Mouse (Mus musculus) liver, embryonic 16.5 days (tissue): Measurements from ENCODE around the gene Rnf135. TPM values are rescaled to one million over a fixed set of nuclear protein-coding genes. Genes with fewer than 3 reads are reported as not detected.

Experiments used
- ATAC-seq: fragments of 200-750 bp; cut with Nextera tagmentation; 2 replicates; pipeline ENCODE4 v1.8.0; 2017; ENCODE audit warnings: low read depth, mild to moderate bottlenecking, moderate number of reproducible peaks, moderate library complexity
- H3K27ac ChIP-seq: fragments of 300-500 bp; sonication (generic); 2 replicates; pipeline ENCODE4 v1.5.1; 2014; ENCODE audit warnings: mild to moderate bottlenecking, low read length
- H3K27me3 ChIP-seq: fragments of 300-500 bp; sonication (generic); 2 replicates; pipeline ENCODE4 v1.6.1; 2014; ENCODE audit warnings: low read depth, low read length, mixed read lengths; ENCODE audit not compliant: control insufficient read depth, insufficient read depth
- H3K36me3 ChIP-seq: fragments of 300-500 bp; sonication (generic); 2 replicates; pipeline ENCODE4 v1.6.1; 2014; ENCODE audit warnings: mild to moderate bottlenecking; ENCODE audit not compliant: control insufficient read depth, insufficient read depth
- H3K4me1 ChIP-seq: fragments of 300-500 bp; sonication (generic); 2 replicates; pipeline ENCODE4 v1.6.1; 2014; ENCODE audit warnings: low read depth, low read length, mixed read lengths; ENCODE audit not compliant: control insufficient read depth
- H3K4me2 ChIP-seq: fragments of 300-500 bp; sonication (generic); 2 replicates; pipeline ENCODE4 v1.6.1; 2014; ENCODE audit warnings: low read depth, low read length, mixed read lengths
- H3K4me3 ChIP-seq: fragments of 300-500 bp; sonication (generic); 2 replicates; pipeline ENCODE4 v1.5.1; 2014; ENCODE audit warnings: low read depth, mild to moderate bottlenecking, low read length
- H3K9ac ChIP-seq: fragments of 300-500 bp; sonication (generic); 2 replicates; pipeline ENCODE4 v1.6.1; 2014; ENCODE audit warnings: low read depth, low read length
- H3K9me3 ChIP-seq: fragments of 300-500 bp; sonication (generic); replicated peaks from 2 replicates; pipeline ENCODE4 v1.6.1; 2016; ENCODE audit warnings: low read length; ENCODE audit not compliant: control insufficient read depth
- WGBS: fragments of 180-500 bp; shearing (Covaris S2); extraction: QIAGEN DNeasy Blood & Tissue Kit; methylation state at CpG from one replicate; pipeline ENCODE4 v1.1.7; 2014; ENCODE audit not compliant: insufficient replicate concordance; 5-methylcytosine and 5-hydroxymethylcytosine counted together
- polyA plus RNA-seq: library from polyadenylated mRNA; unstranded; fragments of >200 nt; fragmentation: Nextera tagmentation; extraction: Ambion mirVana; gene quantifications from 2 replicates; pipeline ENCODE4 v1.2.1, GENCODE M21; 2015

Gene Rnf135
- polyA plus RNA-seq, 1 experiment from 2014 or later, result 5.4 TPM

- Histone ChIP-seq H3K4me2 (no peak overlapping the region), H3K9me3 (no peaks in the 10 kb centered on the region), H3K4me3 (no peak overlapping the region), H3K27me3 (no peaks in the 10 kb centered on the region), H3K36me3 (peaks cover 4% of the 10 kb centered on the region), H3K9ac (no peak overlapping the region), H3K4me1 (no peaks in the 10 kb centered on the region), H3K27ac (no peak overlapping the region)
- WGBS, result 75% methylated on average over 3 of the region's 3 CpGs
- no peak for ATAC-seq
Observed at GRCm38 (mm10) chr11:80237278-80237677, 53.6 kb downstream of the Rnf135 start.

- no peak overlapping the region for H3K9ac ChIP-seq
- H3K4me1 ChIP-seq, result no peaks in the 10 kb centered on the region
- H3K36me3 ChIP-seq, result peaks cover 11% of the 10 kb centered on the region
- H3K27ac ChIP-seq, result no peak overlapping the region
- H3K4me3 ChIP-seq, result no peak overlapping the region
- no peak for ATAC-seq
- WGBS, result 76% methylated on average over 4 of the region's 4 CpGs
- no peak overlapping the region for H3K4me2 ChIP-seq
- H3K9me3 ChIP-seq, result no peaks in the 10 kb centered on the region
- no peaks in the 10 kb centered on the region for H3K27me3 ChIP-seq
Observed at GRCm38 (mm10) chr11:80238306-80238705, 54.7 kb downstream of the Rnf135 start.

GRCm38 (mm10) chr11:80247026-80247425 is 63.4 kb downstream of the Rnf135 start:
- H3K4me3 ChIP-seq, result no peak overlapping the region
- H3K27me3 ChIP-seq, result no peaks in the 10 kb centered on the region
- no peak for ATAC-seq
- H3K9me3 ChIP-seq, result no peaks in the 10 kb centered on the region
- no peaks in the 10 kb centered on the region for H3K4me1 ChIP-seq
- H3K27ac ChIP-seq, result no peak overlapping the region
- peaks cover 22% of the 10 kb centered on the region for H3K36me3 ChIP-seq
- H3K9ac ChIP-seq, result no peak overlapping the region
- no peak overlapping the region for H3K4me2 ChIP-seq

GRCm38 (mm10) chr11:80248531-80248930 is 64.9 kb downstream of the Rnf135 start:
- no peak overlapping the region for H3K4me3 ChIP-seq
- H3K27ac ChIP-seq, result no peak overlapping the region

More at GRCm38 (mm10) chr11:80248531-80248930, 64.9 kb downstream of the Rnf135 start:
- WGBS, result 81% methylated on average over 3 of the region's 3 CpGs
- no peaks in the 10 kb centered on the region for H3K27me3 ChIP-seq
- no peaks in the 10 kb centered on the region for H3K9me3 ChIP-seq
- no peak overlapping the region for H3K9ac ChIP-seq
- H3K4me2 ChIP-seq, result no peak overlapping the region
- ATAC-seq, result no peak
- peaks cover 12% of the 10 kb centered on the region for H3K36me3 ChIP-seq
- H3K4me1 ChIP-seq, result no peaks in the 10 kb centered on the region

Other genes with a start within 250 kb of the Rnf135 start
- 18.5 and 21.3 TPM in 2 replicates for gene Utp6, start 221.5 kb upstream of the Rnf135 start, polyA plus RNA-seq
- 11.4 and 11.6 TPM in 2 replicates for gene Suz12, start 190.7 kb upstream of the Rnf135 start, polyA plus RNA-seq
- gene Crlf3, start 102.9 kb upstream of the Rnf135 start, polyA plus RNA-seq, result 97.1 and 104 TPM in 2 replicates
- gene Atad5, start 94.5 kb upstream of the Rnf135 start, polyA plus RNA-seq, result 9.0 and 9.7 TPM in 2 replicates
- gene Tefm, start 41.7 kb upstream of the Rnf135 start, polyA plus RNA-seq, result 11.4 and 13.4 TPM in 2 replicates
- 7.0 and 7.3 TPM in 2 replicates for gene Adap2, start 29.7 kb upstream of the Rnf135 start, polyA plus RNA-seq
- gene Rhot1, start 25.2 kb downstream of the Rnf135 start, polyA plus RNA-seq, result 19.6 and 20.2 TPM in 2 replicates
- 0.02 and 0.04 TPM in 2 replicates for gene Rhbdl3, start 117.1 kb downstream of the Rnf135 start, polyA plus RNA-seq
- gene 5730455P16Rik, start 194.2 kb downstream of the Rnf135 start, polyA plus RNA-seq, result 4.1 and 5.1 TPM in 2 replicates
- gene Zfp207, start 199.4 kb downstream of the Rnf135 start, polyA plus RNA-seq, result 81.5 and 87.4 TPM in 2 replicates
- gene Psmd11, start 244.8 kb downstream of the Rnf135 start, polyA plus RNA-seq, result 141 and 153 TPM in 2 replicates